Mouse (Mus musculus): ENCODE results near the gene Fpr2. TPM values are rescaled to one million over a fixed set of nuclear protein-coding genes. Genes with fewer than 3 reads are reported as not detected.

Fpr2 gene
- polyA plus RNA-seq, 1 experiment from 2014 or later: not detected

- H3K4me3 ChIP-seq: no peak overlapping the region
- H3K36me3 ChIP-seq: no peaks in the 10 kb centered on the region; the same call in 1 of the 2 replicates
- H3K27ac ChIP-seq: no peak overlapping the region
- H3K4me1 ChIP-seq: no peaks in the 10 kb centered on the region
- H3K27me3 ChIP-seq (replicated peaks): no peaks in the 10 kb centered on the region
- no peak overlapping the region for H3K9ac ChIP-seq
- H3K4me2 ChIP-seq (replicated peaks): no peak overlapping the region
- 85% methylated on average over 1 of the region's 1 CpGs for WGBS
- ATAC-seq (ENCODE audit: low FRiP score, low read depth): no peak
- no peaks in the 10 kb centered on the region for H3K9me3 ChIP-seq
Measured at GRCm38 (mm10) chr17:17856612-17857011, 31.0 kb upstream of the Fpr2 start.

DNA sequence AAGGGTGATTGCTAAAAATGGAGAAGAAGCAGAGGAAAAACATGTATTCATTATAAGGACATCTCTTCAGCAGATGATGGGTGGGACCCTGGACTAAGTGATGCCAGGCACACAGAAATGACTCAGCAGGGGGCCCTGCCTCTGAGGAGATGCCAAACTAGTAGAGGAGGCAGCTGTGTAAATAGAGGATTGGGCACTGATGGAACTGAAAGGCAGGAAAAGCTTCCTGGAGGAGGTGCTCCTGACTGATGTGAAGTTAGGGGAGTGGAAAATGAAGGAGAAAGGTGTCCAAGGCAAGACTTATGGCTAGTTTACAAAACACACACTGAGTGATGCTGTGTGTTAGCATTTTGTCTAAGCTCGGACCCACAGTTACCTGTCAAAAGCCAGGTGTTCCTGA lies 30.2 kb upstream of the Fpr2 start:
- no peak for ATAC-seq (ENCODE audit: low FRiP score, low read depth)
- H3K27me3 ChIP-seq (replicated peaks): no peaks in the 10 kb centered on the region
- 92% methylated on average over 1 of the region's 1 CpGs for WGBS
- no peaks in the 10 kb centered on the region for H3K9me3 ChIP-seq
- H3K36me3 ChIP-seq: peaks cover 2% of the 10 kb centered on the region; the same call in 1 of the 2 replicates
- H3K4me3 ChIP-seq: no peak overlapping the region
- H3K4me2 ChIP-seq (replicated peaks): no peak overlapping the region
- no peaks in the 10 kb centered on the region for H3K4me1 ChIP-seq
- no peak overlapping the region for H3K9ac ChIP-seq
- no peak overlapping the region for H3K27ac ChIP-seq

DNA sequence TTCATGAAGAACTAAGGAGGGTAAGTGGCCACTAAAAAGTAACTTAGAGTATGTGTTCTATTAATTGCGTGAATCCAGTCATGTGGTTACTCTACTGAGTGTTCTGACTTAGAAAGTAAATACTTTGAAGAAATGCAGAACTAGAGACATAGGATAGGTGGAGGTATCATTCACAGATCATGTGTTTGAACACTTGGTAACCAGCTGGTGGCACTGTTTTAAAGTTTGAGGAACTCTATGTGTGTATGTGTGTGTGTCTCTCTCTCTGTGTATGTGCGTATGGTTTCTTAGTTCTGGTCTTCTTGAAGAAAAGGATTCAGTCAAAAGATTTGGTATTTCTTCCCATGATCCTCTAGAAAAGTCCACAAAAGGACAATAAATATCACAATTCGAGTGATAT lies 27.5 kb upstream of the Fpr2 start:
- Histone ChIP-seq H3K4me1 (no peaks in the 10 kb centered on the region), H3K27me3 (replicated peaks) (no peaks in the 10 kb centered on the region), H3K36me3 (peaks cover 14% of the 10 kb centered on the region; the same call in 1 of the 2 replicates), H3K4me2 (replicated peaks) (no peak overlapping the region), H3K27ac (no peak overlapping the region), H3K9me3 (no peaks in the 10 kb centered on the region), H3K9ac (no peak overlapping the region), H3K4me3 (no peak overlapping the region)
- ATAC-seq (ENCODE audit: low FRiP score, low read depth): no peak
- WGBS: 86% methylated on average over 3 of the region's 3 CpGs

GRCm38 (mm10) chr17:17862360-17862759 lies 25.3 kb upstream of the Fpr2 start:
- Histone ChIP-seq H3K4me2 (replicated peaks) (no peak overlapping the region), H3K36me3 (peaks cover 23% of the 10 kb centered on the region; the same call in 1 of the 2 replicates), H3K9ac (no peak overlapping the region), H3K27ac (no peak overlapping the region), H3K27me3 (replicated peaks) (no peaks in the 10 kb centered on the region), H3K4me3 (no peak overlapping the region), H3K4me1 (no peaks in the 10 kb centered on the region), H3K9me3 (no peaks in the 10 kb centered on the region)
- ATAC-seq (ENCODE audit: low FRiP score, low read depth): no peak
- WGBS: 92% methylated on average over 1 of the region's 1 CpGs

DNA sequence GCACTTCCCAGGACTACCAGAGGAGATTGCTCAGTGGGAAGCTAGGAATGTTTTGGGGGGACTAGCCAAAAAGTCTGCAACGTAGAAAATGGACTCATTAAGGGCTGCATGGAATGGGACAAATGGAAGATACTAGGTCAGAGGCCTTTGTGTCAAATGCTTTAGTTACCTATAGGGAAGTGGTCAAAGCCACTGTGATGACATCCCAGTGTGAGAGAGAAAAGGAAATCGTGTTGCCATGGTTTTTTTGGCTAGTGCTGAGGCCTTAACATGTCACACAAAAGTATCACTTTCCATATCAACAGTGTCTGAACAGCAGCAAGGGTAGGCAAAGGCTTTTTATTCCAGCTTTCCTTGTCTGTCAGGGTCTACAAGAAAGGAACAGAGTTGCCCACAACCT lies 22.5 kb upstream of the Fpr2 start:
- Histone ChIP-seq H3K9ac (no peak overlapping the region), H3K9me3 (no peaks in the 10 kb centered on the region), H3K4me1 (no peaks in the 10 kb centered on the region), H3K4me3 (no peak overlapping the region), H3K27me3 (replicated peaks) (no peaks in the 10 kb centered on the region), H3K27ac (no peak overlapping the region), H3K4me2 (replicated peaks) (no peak overlapping the region), H3K36me3 (peaks cover 23% of the 10 kb centered on the region; the same call in 1 of the 2 replicates)
- 66% methylated on average over 2 of the region's 2 CpGs for WGBS
- ATAC-seq (ENCODE audit: low FRiP score, low read depth): no peak

- WGBS: 88% methylated on average over 11 of the region's 11 CpGs
- Histone ChIP-seq H3K27me3 (replicated peaks) (no peaks in the 10 kb centered on the region), H3K27ac (no peak overlapping the region), H3K36me3 (peaks cover 23% of the 10 kb centered on the region; the same call in 1 of the 2 replicates), H3K9ac (no peak overlapping the region), H3K4me1 (no peaks in the 10 kb centered on the region), H3K4me3 (no peak overlapping the region), H3K4me2 (replicated peaks) (no peak overlapping the region), H3K9me3 (no peaks in the 10 kb centered on the region)
- ATAC-seq (ENCODE audit: low FRiP score, low read depth): no peak
Measured at GRCm38 (mm10) chr17:17866801-17867469, 20.7 kb upstream of the Fpr2 start.

GRCm38 (mm10) chr17:17870892-17871550 lies 16.6 kb upstream of the Fpr2 start:
- Histone ChIP-seq H3K27ac (no peak overlapping the region), H3K9ac (no peak overlapping the region), H3K4me1 (no peaks in the 10 kb centered on the region), H3K4me2 (replicated peaks) (no peak overlapping the region), H3K36me3 (peaks cover 3% of the 10 kb centered on the region; the same call in 1 of the 2 replicates), H3K27me3 (replicated peaks) (no peaks in the 10 kb centered on the region), H3K9me3 (no peaks in the 10 kb centered on the region), H3K4me3 (no peak overlapping the region)
- WGBS: 78% methylated on average over 2 of the region's 2 CpGs
- no peak for ATAC-seq (ENCODE audit: low FRiP score, low read depth)

- Histone ChIP-seq H3K4me2 (replicated peaks) (no peak overlapping the region), H3K27ac (no peak overlapping the region), H3K4me3 (no peak overlapping the region), H3K27me3 (replicated peaks) (no peaks in the 10 kb centered on the region), H3K4me1 (no peaks in the 10 kb centered on the region), H3K9me3 (no peaks in the 10 kb centered on the region), H3K9ac (no peak overlapping the region), H3K36me3 (no peaks in the 10 kb centered on the region)
- WGBS: 88% methylated on average over 2 of the region's 2 CpGs
- ATAC-seq (ENCODE audit: low FRiP score, low read depth): no peak
Measured at GRCm38 (mm10) chr17:17871697-17872096, 15.9 kb upstream of the Fpr2 start.

GRCm38 (mm10) chr17:17879347-17879746 lies 8.3 kb upstream of the Fpr2 start:
- no peaks in the 10 kb centered on the region for H3K27me3 ChIP-seq (replicated peaks)
- ATAC-seq (ENCODE audit: low FRiP score, low read depth): no peak
- H3K36me3 ChIP-seq: no peaks in the 10 kb centered on the region
- no peaks in the 10 kb centered on the region for H3K4me1 ChIP-seq
- no peak overlapping the region for H3K27ac ChIP-seq
- no peak overlapping the region for H3K9ac ChIP-seq
- no peak overlapping the region for H3K4me3 ChIP-seq
- WGBS: 95% methylated on average over 1 of the region's 1 CpGs
- no peak overlapping the region for H3K4me2 ChIP-seq (replicated peaks)
- no peaks in the 10 kb centered on the region for H3K9me3 ChIP-seq

GRCm38 (mm10) chr17:17882672-17883071 lies 5.0 kb upstream of the Fpr2 start:
- no peaks in the 10 kb centered on the region for H3K36me3 ChIP-seq
- WGBS: 80% methylated on average over 3 of the region's 3 CpGs
- no peak for ATAC-seq (ENCODE audit: low FRiP score, low read depth)
- H3K27me3 ChIP-seq (replicated peaks): no peaks in the 10 kb centered on the region
- no peak overlapping the region for H3K9ac ChIP-seq
- no peak overlapping the region for H3K4me3 ChIP-seq
- H3K9me3 ChIP-seq: no peaks in the 10 kb centered on the region
- no peak overlapping the region for H3K27ac ChIP-seq
- H3K4me2 ChIP-seq (replicated peaks): no peak overlapping the region
- no peaks in the 10 kb centered on the region for H3K4me1 ChIP-seq

- 67% methylated on average over 1 of the region's 1 CpGs for WGBS
- Histone ChIP-seq H3K4me3 (no peak within 1 kb of the TSS), H3K9ac (no peak within 1 kb of the TSS)
Measured at GRCm38 (mm10) chr17:17883840-17884239, 3.8 kb upstream of the Fpr2 start, which contains the start of gene Fpr1. Gene Fpr1 (minus strand): TSS chr17:17883940.

GRCm38 (mm10) chr17:17889732-17890425 lies 2.3 kb downstream of the Fpr2 start:
- WGBS: 86% methylated on average over 2 of the region's 2 CpGs
- Histone ChIP-seq H3K4me1 (no peaks in the 10 kb centered on the region), H3K9me3 (no peaks in the 10 kb centered on the region), H3K27ac (no peak overlapping the region), H3K4me2 (replicated peaks) (no peak overlapping the region), H3K36me3 (no peaks in the 10 kb centered on the region), H3K27me3 (replicated peaks) (no peaks in the 10 kb centered on the region), H3K4me3 (no peak overlapping the region), H3K9ac (no peak overlapping the region)
- no peak for ATAC-seq (ENCODE audit: low FRiP score, low read depth)

More at GRCm38 (mm10) chr17:17883840-17884239, 3.8 kb upstream of the Fpr2 start, which contains the start of gene Fpr1:
- no peaks in the 10 kb centered on the region for H3K4me1 ChIP-seq
- H3K27me3 ChIP-seq (replicated peaks): no peaks in the 10 kb centered on the region
- H3K36me3 ChIP-seq: no peaks in the 10 kb centered on the region
- no peak for ATAC-seq (ENCODE audit: low FRiP score, low read depth)
- no peaks in the 10 kb centered on the region for H3K9me3 ChIP-seq
- no peak within 1 kb of the TSS for H3K4me2 ChIP-seq (replicated peaks)
- H3K27ac ChIP-seq: no peak within 1 kb of the TSS
